Mouse (Mus musculus) mesoderm, embryonic 11.5 days (tissue): ENCODE data around the gene Plekhg1.

ENCODE experiments used
- DNase-seq: peaks from one replicate; pipeline ENCODE4 v3.0.0-alpha.2; 2012; ENCODE audit warnings: low read depth, low spot score

Plekhg1 gene

DNA sequence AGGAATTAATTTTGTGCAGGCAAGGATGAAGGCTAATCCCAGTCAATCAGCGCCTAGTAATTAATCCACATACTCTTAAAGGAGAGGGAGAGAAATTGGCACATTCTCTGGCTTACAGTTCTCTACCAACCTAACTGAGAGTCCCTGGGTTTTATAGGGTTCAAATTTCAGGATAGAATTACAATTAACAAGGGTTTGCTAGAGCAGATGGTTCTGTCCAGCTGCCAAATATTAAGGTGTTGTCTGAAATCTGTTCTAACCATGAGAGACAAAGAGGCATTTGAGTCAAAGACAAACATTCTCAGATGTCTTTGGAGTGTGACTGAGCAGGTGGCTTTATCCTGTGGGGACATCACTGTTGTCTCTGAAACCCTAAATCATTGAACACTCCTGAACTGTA lies 87.2 kb downstream of the Plekhg1 start:
- DNase-seq, result no peak

DNA sequence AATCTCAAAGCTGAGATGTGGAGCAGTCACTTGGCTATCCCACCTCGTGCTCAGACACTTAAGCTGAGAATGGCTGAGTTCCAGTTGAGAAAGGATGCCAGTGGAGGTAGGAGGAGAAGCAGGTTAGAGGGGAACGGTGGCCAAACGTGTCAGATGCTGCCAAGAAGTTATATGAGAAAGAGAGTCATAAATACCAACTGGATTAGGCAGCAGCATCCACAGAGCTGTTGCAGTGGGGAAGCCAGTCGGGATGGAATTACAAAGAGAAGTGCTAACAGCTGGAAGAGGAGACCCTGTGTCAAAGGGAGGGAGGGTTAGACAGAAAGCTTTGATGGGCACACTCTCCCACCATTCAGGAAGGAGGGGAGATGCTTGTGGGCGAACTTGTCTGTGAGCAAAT lies 89.3 kb downstream of the Plekhg1 start:
- no peak for DNase-seq

DNA sequence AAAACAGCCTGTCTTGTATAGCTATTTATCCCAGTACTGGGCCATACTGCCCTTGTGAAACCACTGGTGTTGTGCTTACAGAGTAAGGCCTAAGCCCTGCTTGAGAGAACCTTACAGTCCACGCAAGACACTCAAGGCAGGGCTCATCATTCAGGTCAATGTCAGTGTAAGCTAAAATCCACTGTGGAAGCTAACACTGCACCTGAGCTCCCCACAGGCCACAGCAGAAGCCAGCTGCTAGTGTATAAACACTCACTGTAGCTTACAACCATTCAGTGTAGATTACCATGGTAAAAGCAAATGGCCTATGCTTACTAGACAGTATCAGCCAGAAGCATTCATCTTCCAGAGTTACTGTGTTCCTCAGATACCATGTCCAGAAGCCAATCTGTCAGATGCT lies 90.5 kb downstream of the Plekhg1 start:
- DNase-seq, result no peak

DNA sequence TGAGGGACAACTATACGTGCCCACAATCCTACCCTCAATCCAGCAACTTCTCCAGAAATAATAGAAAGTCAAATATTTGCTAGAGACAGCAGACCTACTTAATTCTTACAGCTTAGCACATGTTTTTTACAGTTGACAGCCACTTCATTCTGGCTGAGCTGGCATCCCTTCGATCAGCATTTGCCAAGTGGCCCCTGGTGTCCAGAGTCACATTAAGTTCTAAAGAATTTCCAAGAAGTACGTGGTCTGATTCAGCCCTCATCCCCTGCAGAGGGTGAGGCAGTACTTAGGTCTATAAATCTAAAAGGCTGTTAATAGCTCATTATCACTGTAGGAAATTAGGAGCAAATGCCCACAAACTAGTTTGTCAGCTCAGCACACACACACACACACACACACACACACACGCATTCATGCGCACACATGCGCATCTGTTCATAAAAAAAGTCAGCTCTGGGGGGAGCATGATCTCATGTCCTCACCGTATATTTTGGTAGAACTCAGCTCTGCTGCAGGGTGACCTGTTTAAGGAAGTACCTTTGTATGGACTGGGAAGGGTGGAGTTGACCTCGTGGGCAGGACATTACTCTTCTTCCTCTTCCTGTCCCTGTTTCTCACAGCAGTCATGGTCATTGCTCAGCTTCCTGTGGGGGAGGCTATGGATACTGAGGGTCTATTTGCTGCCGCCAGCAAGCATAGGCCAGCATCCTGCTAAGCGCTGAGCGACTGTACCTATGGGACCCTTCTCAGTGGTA lies 91.6 kb downstream of the Plekhg1 start:
- no peak for DNase-seq

DNA sequence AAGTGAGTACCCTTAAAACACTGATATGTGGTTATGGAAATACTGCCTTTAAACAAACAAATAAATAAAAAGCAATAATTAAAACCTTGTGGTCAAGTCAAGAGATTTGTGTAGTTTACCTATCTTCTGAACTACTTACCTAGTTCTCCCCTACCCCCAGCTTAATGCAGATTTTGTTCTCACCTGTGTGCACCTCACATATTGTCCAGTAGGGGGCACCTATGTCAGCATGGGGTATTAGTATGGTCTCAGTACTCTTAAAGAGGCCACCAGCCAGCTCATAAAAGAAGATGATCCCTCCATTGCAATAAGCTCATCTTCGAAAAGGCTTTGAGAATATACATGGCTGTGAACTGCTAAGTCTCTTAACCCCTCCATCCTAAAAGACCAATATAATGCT lies 93.9 kb downstream of the Plekhg1 start:
- DNase-seq, result no peak

DNA sequence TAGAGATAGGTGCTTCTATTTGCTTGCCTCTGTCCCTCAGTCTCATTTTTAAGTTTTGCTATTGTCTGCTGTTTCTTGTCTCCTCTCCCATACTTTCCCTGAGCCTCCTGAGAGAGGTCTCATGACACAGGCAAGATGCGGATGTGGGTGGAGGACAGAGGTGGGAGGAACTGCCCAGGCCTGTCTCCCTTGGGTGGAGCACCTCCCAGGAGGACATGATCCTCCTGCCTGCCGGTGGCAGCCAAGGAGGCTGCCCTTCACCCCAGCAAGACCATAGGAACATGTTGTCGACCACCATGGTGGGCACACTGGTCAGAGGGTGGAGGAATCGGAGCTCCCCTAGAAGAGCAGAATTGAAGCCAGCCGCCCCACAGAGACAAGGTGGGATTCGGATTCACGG lies 94.5 kb downstream of the Plekhg1 start:
- DNase-seq, result no peak

DNA sequence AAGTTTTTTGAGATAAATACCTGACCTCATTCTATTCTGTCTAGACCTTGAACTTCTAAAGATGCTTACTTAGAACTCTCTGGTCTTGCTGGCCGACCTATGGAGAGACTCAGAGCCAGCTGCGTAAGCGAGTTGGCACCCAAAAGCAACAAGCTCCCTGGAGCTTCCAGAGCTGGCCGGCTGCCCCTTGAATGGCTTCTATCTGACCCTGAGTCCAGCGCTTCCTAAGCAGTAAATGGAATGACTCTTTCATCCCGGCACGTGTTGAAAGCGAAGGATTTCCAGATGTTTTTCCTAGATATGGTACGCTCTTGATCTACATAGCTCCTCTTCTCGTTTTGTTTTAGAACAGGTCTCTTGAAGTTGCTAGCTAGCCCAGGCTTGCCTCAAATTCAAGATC lies 95.5 kb downstream of the Plekhg1 start:
- no peak for DNase-seq

DNA sequence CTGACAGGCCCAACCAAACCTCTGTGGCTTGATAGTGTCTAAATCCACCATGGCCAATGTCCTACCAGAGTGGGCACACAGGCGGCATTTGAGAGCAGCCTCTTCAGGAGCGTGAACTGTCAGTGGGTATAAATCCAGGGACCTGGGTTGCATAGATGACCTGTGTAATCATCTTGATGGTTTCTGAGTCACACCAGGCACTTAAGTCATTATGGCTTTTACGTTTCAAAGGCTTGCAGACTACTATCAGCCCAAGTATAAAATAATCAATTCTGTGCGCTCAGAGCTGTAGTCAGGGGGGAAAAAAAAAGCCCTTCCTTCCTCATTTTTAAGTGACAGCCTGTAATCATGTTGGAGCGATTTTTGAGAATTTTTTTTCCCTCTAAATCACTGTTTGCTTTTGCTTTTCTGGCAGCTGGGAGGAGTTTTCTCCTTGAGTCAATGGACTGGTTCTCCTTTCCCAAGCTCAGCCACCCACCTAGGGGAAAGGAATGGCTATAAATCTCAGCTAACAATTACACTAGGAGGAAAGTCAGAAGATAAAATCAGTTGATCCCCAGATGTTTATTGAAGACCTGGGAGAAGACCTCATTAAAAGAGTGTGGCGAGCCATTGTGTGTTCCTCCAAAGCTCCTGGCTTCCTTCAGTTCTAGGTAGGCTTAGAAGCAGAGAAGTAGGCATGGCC lies 99.7 kb downstream of the Plekhg1 start:
- no peak for DNase-seq

DNA sequence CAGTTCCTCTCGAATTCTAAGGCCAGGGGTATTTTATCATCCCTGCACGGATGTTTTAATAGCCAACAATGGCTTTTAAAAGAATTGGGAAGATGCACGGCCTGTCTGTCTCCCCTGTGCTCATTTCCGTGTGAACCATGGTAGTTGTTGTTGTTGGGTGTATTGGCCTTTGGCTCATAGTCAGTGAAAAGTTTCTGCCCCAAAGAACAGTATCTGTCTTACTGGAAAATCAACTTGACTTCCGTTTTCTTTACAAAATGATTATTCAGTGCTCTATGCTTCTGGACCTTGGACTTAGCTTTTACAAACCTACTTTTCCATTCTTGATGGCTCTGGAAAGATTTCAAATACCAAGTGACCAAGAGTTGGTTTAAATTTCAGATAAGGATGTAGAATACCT lies 104.3 kb downstream of the Plekhg1 start:
- DNase-seq, result no peak

DNA sequence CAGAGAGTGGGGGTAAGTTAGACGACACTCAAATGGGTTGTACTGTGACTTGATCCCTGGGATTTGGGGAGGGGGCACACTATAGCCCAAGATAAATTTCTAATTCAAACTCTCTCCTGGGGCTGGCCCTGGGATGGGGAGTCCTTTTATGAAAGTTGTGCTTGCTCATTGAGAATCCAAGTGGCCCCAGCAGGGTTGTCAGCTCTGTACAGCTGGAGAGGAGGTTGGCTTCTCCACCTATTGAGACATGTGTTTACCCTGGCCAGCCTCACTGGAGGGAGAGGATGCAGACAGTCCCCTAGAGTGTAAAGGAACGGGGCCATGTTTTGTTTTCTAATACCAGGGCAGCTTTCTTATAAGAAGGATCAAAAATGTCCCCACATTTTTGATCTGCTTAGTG lies 106.9 kb downstream of the Plekhg1 start:
- DNase-seq, result no peak

DNA sequence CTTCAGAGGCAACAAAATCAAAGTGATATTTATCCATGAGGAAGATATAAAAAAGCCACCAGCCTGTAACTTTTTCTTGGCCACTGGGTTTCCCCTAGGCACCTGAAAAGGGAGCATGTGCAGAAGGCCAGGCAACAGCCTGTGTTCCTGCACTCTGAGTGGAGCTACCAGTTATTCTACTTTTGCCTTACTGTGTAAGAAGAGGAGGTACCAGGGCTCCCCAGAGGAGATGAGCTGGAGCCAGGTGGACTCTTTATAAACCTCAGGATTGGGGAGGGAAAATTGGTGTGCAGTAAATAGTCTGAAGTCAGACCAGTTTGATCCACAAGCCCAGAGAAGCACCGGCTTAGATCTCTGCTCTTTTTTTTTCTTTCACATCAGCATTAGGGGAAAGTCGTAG lies 111.3 kb downstream of the Plekhg1 start:
- DNase-seq, result no peak

DNA sequence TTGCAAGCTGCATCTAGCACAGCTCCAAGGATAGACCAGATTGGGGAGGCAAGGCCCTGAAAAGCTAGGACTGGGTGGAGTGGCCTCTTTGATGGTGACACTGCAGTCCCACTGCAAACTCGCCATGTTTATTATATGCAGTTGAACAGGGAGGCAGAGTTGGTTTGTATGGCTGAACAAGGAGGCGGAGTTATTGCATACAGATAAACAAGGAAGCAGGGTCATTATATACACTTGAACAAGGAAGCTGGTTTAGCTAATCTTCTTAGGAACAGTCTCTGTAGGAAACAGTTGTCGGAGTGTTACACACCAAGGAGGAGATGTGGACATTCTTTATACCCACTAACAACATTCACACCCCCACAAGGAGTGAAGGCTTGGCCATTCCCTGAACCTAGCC lies 112.6 kb downstream of the Plekhg1 start:
- DNase-seq, result no peak

DNA sequence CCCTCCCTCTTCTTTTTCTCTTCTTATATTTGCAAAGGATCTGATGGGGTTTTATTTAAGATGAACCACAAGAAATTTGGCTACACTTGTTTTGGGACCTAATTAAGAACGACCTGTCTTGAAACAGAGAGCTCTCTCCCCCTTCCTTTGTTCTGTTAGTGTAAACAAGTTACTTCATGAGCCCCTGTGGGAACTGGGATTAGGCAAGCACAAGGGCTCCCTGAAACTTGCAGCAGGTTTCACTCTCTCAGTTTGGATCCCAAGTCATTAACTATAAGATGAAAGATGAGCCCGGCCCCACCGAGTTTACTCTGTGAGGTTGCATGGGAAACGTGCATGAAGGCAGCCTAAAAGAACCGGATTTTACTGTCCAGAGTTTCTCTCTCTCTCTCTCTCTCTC lies 117.7 kb downstream of the Plekhg1 start:
- DNase-seq, result no peak

DNA sequence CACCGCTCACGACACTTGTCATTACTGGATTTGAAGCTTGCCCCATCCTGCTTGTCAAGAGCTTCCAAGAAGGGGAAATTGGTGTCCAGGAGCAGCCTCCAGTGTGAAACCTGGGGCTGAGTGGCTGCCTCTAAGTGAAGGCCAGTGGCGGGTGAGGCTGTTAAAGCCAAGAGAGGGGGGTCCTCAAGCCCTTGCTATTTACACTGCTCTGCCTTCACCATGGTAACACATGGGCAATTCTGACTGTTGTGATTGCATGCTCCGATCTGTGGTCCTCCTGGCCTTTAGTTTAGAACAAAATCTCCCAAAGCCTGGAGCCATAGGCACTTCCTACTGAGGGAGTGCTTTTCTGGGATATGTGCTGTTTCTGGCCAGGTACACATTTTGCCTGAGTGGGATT lies 118.3 kb downstream of the Plekhg1 start:
- DNase-seq, result peak; percentile 54

DNA sequence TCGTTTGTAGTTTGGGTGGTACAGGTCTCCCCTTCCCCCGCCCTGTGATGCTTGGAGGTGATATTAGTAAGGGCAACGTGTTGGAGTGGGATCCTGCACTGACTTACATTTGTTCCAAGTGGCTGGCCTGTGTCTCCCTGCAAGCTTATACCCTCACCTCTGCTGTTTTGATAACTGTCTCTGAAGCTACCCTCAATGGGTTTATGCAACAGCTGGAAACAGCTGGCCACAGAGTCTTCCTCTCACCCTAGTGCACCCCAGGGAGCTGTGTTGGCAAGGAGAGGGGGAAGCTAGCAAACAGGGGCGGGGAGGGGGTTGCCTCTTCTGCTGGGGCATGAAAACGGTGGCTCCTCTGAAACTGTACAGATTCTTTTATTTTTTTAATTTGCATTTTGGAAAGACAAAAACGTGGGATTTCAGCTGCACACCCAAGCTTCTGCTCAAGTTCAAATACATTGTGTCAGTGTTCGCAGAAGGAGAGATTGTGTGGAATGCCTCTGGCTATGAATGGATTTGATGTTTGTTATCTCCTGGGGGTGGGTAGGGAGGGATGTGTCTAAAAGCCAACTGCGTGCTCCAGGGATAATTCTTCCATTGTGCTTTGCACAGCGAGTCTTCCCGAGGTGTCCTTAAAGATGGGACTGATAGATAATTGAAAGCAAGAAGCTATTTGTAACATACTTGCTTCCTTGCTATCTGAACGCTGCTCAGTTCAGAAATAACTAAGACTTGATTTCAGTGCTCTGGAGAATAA lies 119.0 kb downstream of the Plekhg1 start:
- DNase-seq, result no peak

DNA sequence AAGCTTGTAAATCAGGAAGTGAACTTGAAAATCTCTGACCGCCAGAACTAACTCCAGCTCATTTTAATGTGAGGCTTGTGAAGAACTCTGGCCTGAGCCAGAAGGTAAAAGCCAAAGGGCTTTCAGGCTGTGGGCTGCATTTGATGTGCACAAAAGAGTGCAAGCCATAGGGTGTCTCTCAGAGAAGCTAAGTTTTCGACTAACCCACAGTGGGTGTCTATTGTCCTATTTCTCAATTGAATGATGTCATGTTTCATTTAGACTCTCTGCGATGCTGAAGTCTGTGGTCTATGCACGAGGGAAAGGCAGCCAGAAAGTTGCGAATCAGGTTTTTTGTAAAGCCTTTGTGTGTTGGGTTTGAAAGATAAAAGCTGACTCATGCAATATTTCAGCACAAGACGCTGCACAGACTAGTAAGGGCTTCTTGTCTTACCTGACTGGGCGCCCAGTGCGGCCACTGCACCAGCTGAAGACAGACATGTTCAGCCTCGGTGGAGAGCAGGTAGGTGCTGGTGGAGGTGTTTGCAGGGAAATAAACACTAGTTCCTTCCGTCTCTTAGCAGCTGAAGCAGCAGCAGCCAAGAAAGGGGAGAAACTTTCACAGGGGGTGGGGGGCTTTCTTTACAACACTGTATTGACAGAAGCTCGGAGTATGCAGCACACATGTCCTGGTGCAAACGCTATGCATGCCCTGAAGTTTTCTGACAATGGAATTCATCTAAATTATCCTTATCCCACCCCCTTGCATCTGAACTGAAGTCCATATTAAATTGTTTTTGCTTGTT lies 123.4 kb downstream of the Plekhg1 start:
- peak; percentile 58 for DNase-seq

DNA sequence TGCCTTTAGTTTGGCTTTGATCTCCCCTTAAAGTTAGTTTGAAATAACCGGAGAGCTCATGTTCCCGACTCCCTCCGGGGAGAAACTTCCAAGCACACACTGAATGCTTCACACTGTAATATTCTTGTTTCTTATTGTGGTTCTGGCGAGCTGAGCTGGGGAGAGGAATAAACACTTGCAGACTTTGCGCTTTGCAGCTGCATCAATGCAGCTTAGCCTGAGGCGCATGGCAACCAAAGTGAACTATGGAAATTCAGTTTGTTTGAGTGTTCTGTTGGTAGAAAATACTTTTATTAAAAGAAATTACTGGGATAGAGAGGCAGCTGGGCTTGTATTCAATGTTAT lies 124.0 kb downstream of the Plekhg1 start:
- DNase-seq, result no peak

DNA sequence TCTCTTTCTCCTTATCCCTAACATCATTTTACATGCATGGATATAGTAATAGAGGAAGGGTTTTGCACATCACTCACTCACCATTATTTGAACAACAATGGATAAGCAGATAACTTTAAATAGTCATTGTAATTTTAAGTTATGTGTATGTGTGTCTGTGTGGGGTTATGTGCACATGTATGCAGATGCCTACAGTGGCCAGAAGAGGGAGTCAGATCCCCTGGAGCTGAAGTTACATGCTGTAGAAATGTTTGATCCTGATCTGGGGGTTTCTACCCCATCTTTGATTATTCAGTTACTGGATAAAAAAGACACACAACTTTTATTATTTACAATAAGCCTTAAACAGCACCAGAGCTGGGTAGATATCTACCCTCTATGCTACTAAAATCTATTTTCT lies 127.1 kb downstream of the Plekhg1 start:
- no peak for DNase-seq

DNA sequence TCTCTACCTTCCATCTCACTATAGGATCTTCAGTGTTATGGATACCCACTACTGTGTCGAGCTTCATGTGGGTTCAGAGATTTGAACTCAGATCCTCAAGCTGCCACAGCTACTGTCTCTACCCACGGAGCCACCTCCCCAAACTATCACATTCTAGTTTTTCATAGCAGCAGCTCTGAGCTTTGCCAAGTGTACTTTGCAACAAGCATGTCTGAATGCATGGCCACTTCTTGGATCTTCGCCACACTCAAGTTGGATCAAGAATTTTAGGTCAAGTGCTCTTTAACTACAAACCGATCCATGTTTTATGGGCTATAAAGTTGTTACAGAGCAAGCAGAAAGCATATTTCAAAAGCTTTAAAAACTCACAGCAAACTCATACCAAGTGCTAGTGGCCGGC lies 130.7 kb downstream of the Plekhg1 start:
- no peak for DNase-seq

DNA sequence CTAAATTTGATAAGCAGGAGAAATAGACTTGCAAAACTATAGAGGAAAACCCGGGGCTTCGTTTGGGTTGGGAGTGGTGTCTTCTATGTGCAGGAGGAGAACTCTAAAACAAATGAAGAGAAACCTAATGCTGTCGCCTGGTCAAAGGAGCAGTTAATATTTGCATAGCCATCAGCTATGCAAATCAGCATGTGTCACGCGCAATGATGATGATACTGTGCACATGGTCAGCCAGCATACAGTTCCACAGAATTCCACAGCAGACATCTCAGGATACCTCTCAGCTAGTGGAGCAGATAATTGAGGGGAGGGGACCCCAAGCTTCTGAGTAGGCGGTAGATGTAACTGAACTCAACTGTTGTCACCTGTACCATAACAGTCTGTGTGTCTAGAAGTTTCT lies 133.3 kb downstream of the Plekhg1 start:
- DNase-seq, result no peak

DNA sequence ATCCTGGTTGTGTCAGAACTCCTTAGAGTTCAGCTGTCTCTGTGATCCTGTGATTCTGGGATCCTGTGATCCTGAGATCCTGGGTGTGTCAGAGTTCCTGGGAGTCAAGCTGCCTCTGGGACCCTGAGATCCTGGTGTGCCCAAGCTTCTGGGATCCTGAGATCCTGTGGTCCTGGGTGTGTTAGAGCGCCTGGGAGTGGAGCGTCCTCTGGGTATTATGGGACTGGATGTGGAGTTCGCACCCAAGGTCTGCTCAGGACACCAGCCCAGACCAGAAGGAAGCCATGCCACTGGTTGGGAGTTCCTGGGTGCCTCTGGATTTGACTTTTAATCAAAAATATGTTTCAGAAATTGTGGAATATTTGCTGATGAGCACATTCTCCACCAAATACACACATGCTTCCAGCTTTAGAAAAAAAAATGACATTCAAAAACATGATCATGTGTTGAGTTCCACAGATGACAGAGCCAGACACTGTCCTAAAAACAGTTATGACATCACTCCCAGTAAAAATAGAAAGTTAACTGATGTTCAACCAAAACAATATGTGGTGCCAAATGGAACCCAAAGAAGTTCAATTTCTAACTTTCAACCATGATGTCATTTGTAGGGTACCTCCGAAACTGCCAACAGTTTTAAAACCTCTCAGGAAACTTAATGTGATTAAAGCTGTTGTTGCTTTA lies 137.8 kb downstream of the Plekhg1 start:
- no peak for DNase-seq

DNA sequence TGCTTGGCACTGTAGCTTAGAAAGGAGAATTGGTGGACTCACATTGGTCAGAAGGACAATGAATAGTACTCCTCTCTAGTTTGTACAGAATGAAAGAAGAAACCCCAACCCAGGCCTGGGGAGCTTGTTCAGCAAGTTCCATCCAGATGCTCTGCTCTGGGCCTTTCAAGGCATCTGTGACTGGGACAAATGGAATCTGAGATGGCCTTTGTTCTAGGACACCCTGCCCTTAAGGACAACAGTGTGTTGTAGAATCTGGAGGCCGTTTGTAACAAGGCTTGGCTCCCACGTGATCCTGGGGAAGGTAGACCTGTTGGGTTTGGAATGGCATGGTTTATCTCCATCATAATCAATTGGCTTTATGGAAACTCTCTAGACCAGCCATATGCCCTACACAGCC lies 141.0 kb downstream of the Plekhg1 start:
- no peak for DNase-seq
